Mouse (Mus musculus): ENCODE data around the gene Ccdc77.

- TF ChIP-seq CTCF (IDR thresholded peaks at IDR 0.05; ENCODE audit: low read depth) (peak; percentile 43), EP300 (IDR thresholded peaks at IDR 0.05; ENCODE audit: low read depth) (no peak)
Measured at GRCm38 (mm10) chr6:120302755-120303316, 61.3 kb downstream of the Ccdc77 start.
